Mouse (Mus musculus) induced T-regulatory cell, adult 2 months (primary cell): ENCODE results near the gene Megf11.

Source experiments
- DNase-seq: peaks from one replicate; pipeline ENCODE4 v3.0.0-alpha.2; 2012; ENCODE audit warnings: low read depth

The Megf11 gene

DNA sequence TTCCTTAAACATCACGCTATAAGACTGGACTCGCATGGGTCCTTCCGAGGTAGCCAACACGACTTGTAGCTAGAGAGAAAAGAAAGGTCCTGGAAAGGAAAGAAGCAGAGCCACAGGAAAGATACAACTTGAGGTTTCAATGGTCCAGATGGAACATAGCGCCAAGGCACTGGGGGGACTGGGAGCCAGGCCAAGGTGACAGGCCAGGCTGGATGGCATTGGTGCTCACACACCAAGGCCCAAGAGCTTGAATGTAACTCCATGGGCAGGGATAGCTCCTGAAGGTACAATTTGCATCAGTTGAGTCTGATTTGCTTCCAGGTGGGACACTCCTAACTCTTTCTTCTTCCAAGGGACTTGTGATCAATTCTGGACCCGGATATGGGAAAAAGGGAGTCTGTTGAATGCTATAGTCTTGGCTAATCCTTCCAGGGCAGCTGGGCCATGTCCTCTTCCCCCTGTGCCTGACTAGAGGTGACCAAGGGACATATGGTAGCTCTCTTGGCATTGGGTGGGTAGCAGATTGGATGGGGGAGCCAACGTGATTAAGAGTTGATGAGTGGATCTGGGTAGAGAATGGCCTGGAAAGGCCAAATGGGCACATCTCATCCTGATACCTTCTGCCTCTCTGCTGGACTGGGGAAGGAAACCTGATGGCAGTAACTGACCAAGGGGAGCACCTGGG, 172.6 kb downstream of the Megf11 start:
- no peak for DNase-seq

DNA sequence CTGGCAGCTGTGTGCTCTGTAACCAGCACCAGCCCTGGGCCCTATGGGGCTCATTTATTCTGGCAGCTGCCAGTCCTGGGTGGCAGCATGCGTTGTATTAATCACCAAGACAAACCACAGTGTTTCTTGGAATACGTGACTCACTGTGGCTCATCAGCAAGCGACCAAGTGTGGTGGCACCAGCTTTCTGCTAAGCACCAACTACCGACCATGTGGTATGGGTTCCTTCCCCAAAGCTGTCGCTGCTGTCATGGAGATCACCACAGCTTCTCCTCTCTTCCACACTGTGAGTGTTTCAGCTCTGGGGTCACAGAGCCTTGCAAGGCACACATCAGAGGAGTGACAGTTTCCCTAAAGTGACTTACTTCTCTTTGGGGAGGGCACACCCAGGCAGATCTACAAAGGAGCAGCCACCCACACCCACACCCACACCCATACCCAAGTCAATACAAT, 178.9 kb downstream of the Megf11 start:
- peak; percentile 14 for DNase-seq

DNA sequence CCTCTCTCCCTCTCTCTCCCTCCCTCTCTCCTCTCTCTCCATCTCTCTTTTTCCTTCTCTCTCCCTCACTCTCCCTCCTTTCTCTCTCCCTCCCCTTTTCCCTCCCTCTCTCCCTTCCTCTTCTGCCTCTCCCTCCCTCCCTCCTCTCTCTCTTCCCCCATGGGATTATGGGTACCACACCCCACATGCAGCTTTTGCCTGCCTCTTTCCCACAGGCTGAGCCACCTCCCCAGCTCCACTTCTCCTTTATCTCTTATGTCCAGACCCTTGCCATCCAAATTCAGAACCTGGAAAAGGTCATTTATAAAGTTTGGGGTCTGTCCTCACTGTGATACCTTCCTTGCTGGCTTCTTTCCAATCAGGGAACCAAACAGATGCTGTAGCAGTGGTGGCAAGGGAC, 180.5 kb downstream of the Megf11 start:
- DNase-seq: no peak

DNA sequence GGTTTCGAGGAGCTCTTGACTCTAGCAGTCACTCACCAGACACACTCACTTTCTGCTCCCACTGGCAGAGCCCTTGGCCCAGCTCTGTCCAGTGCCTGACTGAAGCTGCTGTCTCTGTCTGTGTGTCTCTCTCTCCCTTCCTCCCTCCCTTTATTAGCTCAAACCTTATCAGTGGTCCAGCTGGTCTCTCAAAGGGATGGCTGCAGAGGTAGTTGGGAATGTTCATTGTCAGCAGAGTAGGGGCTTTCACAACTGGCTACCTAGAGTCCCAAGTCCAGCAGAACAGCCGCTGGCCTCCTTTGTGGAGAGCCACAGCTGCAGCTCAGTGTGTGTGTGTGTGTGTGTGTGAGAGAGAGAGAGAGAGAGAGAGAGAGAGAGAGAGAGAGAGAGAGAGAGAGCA, 180.9 kb downstream of the Megf11 start:
- no peak for DNase-seq

DNA sequence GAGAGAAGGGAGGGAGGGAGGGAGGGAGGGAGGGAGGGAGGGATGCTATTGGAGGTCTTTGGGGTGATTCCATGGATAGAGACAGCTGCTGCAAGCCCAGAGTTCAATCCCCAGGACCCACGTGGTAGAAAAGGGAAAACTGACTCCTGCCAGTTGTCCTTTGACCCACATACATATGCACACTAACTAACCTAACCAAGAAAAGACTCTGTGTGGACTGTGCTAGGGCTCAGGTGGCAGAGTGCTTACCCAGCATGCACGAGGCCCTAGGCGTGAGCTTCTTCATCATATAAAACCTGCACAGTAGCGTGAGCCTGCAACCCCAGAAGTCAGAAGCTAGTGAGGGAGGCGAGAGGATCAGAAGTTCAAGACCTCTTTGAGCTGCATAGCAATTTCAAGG, 182.1 kb downstream of the Megf11 start:
- DNase-seq: no peak

DNA sequence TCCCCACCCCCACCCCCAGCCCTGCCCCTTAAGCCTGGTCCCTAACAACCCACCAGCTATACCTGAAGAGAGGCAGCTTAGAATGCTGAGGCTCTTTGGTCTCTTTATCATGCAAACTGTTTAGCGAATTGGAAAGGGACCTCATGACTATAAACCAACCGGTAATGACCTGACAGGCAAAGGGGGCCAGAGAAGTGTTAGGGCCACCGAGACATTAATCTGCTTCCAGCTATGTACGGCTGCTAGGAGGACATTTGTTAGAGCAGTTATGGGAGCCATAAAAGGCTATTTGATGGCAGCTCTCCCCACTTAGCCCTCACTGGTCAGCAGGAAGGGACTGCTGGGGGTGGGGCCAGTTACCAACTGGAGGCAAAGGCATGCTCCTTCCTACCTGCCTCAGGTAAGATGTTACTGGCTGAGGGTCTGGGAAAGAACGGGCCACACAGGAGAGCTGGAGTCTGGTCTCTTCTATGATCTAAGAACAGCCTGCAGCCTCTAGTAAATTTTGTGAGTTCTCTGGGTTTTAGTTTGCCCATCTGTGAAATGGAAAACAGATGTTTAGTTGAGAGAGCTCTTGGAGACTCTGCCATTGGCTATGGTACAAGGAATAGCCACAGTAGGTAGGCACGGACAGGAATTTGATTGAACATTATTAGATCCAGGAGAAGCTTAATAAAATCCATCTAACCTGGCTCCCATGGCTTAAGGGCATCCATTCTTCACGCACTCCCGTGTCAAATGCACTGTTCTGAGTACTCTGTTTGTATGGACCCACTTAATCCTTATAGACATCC, 183.2 kb downstream of the Megf11 start:
- DNase-seq: no peak

DNA sequence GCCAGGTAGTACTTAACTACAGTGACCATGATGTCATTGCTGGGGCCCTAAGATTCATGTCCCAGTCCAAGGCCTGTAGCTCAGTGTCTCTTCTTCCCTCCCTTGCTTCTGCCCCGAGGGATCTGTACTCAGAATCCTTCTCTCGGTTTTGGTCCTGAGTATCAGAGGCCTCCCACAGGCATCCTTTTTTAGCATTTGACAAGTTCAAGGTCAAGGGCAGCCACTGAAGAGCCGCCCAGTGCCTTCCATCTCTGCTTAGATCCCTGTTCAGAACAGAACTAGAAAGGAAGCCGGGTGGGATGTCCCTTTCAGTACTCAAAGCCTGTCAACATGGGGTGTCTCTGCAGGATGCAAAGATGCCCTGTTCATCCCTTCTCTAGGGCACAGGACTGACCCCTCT, 185.0 kb downstream of the Megf11 start:
- DNase-seq: no peak

DNA sequence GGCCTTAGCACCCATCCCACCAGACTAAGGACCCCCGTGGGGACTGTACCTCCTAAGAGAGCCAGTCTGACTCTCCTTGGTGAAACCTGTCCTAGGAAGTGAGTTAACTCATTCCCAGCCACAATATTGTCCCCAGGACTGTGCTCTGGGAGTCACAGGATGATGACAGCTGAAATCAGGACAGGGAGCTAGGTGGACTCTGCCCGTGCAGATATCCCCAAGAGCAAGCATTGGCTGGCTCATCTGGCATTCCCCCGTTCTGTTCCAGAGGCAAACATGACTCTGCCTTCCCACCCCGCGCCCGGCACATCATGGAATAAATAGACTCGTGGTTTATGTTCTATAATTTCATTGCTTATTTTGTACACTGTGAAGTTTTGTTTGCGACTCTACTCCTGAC, 185.7 kb downstream of the Megf11 start:
- no peak for DNase-seq

DNA sequence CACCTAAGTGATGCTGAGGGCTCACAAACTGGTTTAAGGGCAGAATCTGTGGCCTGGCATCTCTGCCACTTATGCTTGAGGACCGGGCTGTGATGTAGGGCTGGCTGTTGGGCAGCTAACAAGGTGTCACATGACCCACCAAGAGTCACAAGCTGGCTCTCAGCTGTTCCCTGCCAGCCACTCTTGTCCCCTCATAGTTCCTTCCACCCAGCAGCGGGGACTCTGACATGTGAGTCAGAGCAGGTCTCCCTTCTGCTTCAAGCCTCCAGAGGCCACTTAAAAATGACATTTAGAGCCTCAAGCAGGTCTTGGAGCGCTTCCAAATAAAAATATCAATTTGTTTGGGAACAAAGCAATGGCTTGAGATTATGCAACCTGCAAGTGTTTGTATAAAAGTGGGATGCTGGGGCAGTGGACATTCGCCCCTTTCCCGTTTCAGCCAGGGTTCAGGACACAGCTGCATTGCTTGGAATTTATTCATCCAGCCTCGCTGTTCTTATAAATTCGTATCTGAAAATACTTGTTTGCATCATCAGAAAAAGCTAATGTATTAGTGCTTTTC, 187.3 kb downstream of the Megf11 start:
- DNase-seq: no peak

DNA sequence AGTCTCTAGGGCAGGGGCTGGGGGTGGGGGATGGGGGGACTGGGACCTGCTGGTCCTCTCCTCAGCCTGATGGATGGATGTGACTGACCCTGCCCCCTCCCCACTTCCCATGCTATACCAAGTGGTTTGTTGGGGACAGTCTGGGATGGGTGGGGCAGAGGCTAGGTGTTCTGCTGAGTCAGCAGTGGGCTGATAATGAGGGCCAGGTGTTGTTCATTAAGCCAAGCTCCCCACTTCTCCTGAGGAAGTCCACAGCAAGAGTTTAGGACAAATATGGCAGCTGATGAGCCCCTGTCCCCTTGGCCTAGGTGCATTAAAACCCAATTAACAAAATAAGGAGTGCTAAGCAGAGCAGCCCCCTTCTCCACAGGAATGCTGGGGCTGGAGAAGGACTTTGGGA, 190.2 kb downstream of the Megf11 start:
- DNase-seq: no peak

DNA sequence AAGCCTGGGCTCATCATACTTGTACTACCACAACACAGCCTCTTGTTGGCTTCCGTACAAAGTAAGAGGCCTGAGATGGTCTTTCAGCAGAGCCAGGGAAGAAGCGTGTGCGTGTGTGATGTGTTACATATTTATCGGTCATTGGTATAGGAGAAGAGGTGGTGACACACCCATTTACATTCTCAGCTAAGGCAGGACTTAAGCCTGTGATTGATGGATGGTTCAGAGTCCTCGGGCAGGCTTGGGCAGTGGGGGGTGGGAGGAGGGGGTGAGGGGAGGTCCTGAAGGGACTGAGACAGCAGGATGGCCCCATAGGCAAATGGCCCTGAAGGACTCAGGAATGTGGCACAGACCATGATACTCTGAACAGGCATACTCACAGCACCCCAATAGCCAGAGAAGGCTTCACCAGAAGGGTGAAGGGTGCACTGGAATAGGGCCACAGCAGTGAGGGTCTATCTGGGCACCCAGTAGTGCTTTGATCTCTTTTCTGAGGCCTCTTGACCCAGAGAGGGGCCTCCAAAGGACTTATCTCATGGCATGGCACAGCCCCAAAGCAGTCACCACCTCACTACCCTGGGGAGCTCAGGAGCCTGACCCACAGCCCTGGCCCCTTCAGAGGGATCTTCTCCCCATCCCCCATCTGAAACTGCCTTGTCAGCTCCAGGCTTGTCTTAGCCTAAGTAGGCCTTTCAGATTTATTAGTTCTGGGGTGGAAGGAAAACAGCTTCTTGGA, 190.9 kb downstream of the Megf11 start:
- DNase-seq: no peak

DNA sequence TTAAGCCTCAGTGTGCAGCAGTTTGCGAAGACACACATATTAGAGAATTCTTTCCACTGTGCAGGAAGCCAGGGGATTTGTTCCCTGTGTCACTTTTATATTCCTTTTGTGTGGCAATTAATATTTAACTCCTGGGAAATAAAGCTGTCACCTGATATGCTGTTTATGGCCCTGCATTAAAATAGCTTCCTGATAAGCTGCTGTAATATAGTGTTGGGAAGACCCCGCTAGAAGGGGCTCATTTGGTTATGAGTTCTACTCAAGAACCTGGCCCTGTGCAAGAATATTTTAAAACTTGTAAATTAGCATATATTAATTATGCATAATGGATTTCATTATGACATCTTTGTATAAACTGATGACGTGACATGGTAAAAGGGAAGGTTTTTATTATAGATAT, 191.7 kb downstream of the Megf11 start:
- no peak for DNase-seq

DNA sequence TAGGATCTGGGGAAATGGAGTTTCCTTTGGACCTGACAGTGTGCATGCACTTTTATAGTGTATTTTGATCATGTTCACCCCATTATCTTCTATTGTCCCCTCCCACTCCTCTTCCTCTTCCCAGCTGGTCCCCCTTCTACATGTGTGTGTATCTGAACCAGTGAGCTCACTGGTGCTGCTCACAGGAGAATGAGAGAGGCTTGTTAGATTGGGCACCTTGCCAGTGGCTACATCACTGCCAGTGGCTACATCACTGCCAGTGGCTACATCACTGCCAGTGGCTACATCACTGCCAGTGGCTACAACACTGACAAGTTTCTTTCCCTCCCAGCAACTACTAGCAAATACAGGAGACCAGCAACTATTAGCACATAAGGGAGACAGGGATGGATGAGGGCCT, 192.6 kb downstream of the Megf11 start:
- no peak for DNase-seq

DNA sequence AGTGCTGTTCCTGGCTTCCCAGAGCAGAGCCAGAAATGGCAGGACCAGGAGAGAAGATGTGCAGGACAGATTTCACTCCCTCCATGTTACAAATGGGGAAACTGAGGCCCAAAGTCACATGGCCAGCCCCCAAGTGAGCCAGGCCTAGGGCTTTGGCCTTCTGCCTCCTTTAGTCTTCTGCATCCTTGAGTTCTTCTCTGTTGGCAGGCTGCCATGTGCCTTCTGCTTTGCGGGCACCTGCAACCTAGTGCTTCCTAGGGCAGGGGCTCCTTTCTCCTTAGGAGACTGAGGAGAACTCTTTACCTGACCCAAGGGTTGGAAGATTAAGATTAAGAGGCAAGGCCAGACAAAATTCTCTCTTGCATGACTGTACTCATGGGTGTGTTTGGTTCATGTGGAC, 193.9 kb downstream of the Megf11 start:
- DNase-seq: no peak

DNA sequence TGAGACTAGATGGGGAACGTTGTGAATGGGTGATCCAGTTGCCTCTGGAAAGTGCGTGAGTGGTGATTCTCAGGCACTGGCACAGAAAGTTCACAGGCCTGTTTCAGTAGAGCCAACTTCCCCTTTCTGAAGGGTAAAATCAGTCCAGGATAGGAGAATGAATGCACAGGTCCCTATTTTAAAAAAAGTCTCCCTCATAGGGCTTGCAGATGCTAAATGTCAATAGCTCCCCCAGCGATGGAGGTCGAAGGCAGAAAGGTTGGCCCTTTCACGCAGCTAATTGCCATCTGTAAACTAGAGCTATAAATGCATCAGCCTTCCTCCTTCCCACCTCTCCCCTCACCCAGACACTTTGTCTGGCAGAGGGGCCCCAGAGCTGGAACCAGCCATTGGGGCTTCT, 200.9 kb downstream of the Megf11 start:
- no peak for DNase-seq

DNA sequence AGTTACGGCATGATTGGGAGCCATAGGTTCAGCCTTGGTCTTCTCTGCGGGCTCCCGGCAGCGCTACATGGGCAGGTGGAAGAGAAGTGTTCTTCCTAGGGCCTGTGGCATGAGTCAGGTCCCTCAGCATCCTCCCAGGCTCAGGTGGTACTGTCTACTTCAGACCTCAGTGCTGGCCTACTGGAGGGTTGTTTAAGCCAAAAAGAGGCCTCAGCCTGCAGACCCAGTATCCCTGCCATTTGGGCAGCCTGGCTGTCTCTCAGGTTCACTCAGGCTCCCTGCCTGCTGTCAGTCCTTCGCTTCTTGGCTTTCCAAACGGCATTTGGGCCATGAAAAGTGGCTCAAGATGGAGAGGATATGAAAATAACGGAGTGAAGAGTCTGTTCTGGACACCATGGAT, 202.6 kb downstream of the Megf11 start:
- DNase-seq: no peak

DNA sequence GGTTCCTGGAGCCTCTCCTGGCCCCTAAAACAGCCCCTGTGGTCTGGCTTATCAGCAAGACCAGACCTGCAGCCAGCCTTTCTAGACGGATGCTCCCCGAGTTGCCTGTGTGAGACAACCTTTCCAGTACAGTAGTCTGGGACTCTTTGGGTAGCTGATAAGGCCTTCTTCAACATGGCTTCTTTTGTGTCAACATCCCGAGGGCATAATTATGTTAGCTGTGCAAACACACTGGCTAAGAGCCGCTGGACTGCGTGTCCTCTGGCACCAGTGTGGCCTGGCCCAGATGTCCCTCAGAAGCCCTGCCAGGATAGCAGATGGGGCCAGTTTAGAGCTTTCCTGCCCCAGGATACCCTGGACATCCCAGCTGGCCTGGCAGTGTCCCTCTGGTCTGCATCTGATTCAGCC, 205.2 kb downstream of the Megf11 start:
- DNase-seq: no peak

DNA sequence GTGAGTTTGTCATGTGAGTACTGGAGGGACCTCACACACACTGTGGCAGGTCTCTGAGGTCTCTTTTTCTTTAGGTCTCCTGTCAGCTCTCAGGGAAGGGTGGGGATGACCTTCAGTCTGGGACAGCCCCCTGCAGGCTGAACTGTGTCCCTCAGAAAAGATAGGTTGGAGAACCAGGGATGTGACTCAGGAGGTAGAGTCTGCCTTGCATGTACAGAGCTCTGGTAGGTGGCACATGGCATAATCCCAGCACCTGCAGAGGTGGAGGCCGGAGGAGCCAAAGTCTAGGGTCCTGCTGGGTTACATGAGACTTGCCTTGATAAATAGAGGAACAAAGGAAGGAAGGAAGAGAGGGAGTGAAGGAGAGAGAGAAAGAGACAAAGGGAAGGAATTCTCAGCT, 206.0 kb downstream of the Megf11 start:
- DNase-seq: no peak

DNA sequence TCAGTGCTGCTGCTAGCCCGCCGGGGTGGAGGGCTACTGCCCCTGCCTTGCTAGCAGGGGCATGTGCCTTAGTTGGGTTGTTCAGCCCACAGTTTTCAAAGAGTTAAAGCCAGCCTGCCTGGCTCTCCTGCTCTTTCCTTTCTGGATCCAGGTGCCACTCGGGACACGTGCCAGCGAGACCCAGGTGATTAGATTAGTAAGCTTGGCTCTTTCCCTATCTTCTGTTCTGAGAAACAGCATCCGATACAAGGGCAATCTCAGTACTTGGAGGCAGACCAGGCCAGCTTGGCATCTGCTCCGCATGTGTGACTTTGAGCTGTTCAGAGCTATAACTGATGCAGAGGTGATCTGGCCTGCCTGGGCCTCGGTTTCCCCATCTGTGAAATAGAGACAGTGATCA, 209.0 kb downstream of the Megf11 start:
- no peak for DNase-seq

DNA sequence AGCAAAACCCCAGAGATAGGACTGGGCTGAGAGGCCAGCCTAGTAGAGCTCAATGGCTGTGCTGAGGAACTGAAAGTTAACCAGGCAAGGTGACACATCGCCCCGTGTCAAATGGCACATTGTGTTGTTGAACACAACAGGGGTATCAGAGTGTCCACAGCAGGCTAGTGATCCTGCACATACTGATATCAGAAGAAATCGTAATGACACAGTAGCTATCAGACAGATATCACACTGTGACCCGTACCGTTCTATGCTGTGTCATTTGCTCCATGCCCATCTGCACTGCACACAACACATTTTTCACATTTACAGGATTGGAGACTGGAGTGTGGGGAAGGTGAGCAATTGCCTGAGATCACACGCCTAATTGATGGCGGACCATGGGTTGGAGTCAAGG, 213.0 kb downstream of the Megf11 start:
- DNase-seq: no peak

DNA sequence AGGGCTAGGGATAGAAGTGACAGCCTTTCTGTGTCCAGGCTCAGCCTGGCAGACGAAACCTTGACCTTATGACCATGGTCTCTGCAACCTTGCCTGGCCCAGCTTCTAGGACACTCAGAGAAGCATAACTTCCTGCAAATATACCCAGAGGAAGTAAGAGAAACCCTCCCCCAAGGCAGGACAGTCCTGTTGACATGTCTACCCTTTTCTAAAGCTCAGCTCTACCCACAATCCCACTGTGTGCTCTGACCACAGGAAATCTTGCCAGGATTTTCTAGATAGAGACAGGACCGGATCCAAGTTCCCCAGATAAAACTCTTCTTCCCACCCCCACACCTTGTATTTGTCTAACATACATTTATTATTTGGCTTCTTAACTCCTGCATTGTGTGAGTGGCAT, 215.3 kb downstream of the Megf11 start:
- DNase-seq: no peak

DNA sequence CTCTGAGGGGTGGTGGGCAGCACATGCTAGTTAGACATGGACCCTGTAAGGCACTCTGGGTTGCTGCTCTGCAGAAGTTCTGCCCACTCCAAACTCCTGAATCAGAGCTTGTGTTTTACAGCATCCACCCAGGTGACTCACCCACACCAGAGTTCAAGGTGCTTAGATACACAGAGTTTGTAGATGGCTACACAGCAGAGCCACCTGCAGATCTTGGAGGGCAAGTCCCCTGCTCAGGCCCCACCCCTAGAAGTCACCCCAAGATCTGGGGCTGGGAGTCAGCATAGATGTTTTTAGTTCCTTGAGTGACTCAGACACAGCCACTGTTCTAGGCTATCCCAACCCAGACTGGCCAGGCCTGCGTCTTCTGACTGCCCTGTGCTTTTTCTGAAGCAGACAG, 217.5 kb downstream of the Megf11 start:
- no peak for DNase-seq

DNA sequence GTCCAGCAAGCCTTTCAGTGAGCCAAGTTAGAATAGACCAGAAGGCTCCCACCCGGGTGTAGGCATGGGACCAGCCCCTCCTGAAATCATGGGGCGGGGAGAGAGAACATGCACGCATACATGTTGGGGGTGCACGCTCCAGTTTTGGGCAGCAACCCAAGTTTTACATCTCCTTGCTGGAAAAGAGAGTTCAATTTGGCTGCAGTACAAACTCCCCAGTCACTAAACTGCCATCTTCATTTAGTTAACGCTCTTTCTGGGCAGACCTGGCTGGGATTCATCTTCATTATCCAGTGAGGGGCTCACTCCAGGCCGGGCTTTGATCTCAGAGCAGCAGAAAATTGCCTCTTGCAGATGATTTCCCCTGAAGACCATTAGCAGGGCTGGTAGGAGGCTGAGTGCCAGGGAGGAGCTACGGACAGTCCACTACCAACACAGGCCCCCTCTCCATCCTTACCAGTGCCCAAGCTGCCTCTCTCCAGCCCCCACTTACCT, 218.8 kb downstream of the Megf11 start:
- DNase-seq: no peak
